Mouse (Mus musculus) left cerebral cortex, postnatal 36 days (tissue): ENCODE measurements around the gene Msh2. TPM values are rescaled to one million over a fixed set of nuclear protein-coding genes. Genes with fewer than 3 reads are reported as not detected.
"Not testable (repeated sequence)": the region's sequence is repeated elsewhere in the genome, so short reads cannot be mapped to it uniquely, and the experiment has no call there.

Experiments used
- DNase-seq, 2 experiments: peaks; one replicate each; pipeline ENCODE4 v3.0.0; 2021 to 2022; ENCODE audit warnings: low spot score in 2 of 2, mixed read lengths in 1 of 2
- intact Hi-C: fragments of 180-260 bp; cut with DNase I; formaldehyde crosslinking; loops from one replicate; pipeline ENCODE4 v1.15.1; 2025
- total RNA-seq, 2 experiments: library from RNA; stranded (reverse); gene quantifications; 2 replicates each; pipeline ENCODE4 v1.2.3; 2021

Gene Msh2
- total RNA-seq: 10 to 100 TPM; 31.2 to 31.3 TPM

GRCm38 (mm10) chr17:87671890-87672660, at the start of gene Msh2:
Gene Msh2 (plus strand): TSS chr17:87672330.
- intact Hi-C loops: no loop called here
- DNase-seq: peak; percentile 97 to 98

- DNase-seq: no peak
- intact Hi-C loops: no loop called here
These were observed 46.5 kb upstream of the Msh2 start for GRCm38 (mm10) chr17:87625510-87626086.

- no peak for DNase-seq
- intact Hi-C loops: no loop called here
These were observed 44.0 kb upstream of the Msh2 start for GRCm38 (mm10) chr17:87628144-87628543.

GRCm38 (mm10) chr17:87628706-87629105, 43.4 kb upstream of the Msh2 start:
- intact Hi-C loops: no loop called here
- DNase-seq: no peak

GRCm38 (mm10) chr17:87637056-87637389, 35.1 kb upstream of the Msh2 start:
- intact Hi-C loops: no loop called here

GRCm38 (mm10) chr17:87639242-87639641, 32.9 kb upstream of the Msh2 start:
- no peak for DNase-seq
- intact Hi-C loops: no loop called here

More at GRCm38 (mm10) chr17:87637056-87637389, 35.1 kb upstream of the Msh2 start:
- no peak for DNase-seq

GRCm38 (mm10) chr17:87640272-87640671, 31.9 kb upstream of the Msh2 start:
- intact Hi-C loops: no loop called here
- DNase-seq: no peak

- intact Hi-C loops: no loop called here
- no peak for DNase-seq
These were observed 31.1 kb upstream of the Msh2 start for GRCm38 (mm10) chr17:87641006-87641405.

- no peak for DNase-seq
- intact Hi-C loops: no loop called here
These were observed 29.4 kb upstream of the Msh2 start for GRCm38 (mm10) chr17:87642744-87643143.

- intact Hi-C loops, DNase-seq: not testable (repeated sequence)
These were observed 16.5 kb upstream of the Msh2 start for GRCm38 (mm10) chr17:87655616-87656015.

GRCm38 (mm10) chr17:87661958-87662573, 10.1 kb upstream of the Msh2 start:
- intact Hi-C loops: loop anchor here (2.0 to 10.0 kb wide), 2 partner anchors 59 to 347 kb away; no protein-coding TSS in a partner anchor
- not testable (repeated sequence) for DNase-seq

GRCm38 (mm10) chr17:87664238-87664637, 7.9 kb upstream of the Msh2 start:
- intact Hi-C loops: loop anchor here (10.0 kb wide), 1 partner anchor 349 kb away; no protein-coding TSS in a partner anchor
- no peak for DNase-seq

- DNase-seq: peak; percentile 26 to 38
- intact Hi-C loops: loop anchor here (10.0 kb wide), 1 partner anchor 350 kb away; no protein-coding TSS in a partner anchor
These were observed 6.9 kb upstream of the Msh2 start for GRCm38 (mm10) chr17:87665066-87665822.

GRCm38 (mm10) chr17:87672677-87673286, 652 bp downstream of the Msh2 start:
- intact Hi-C loops: no loop called here
- DNase-seq: no peak

- DNase-seq, intact Hi-C loops: not testable (repeated sequence)
These were observed 4.9 kb downstream of the Msh2 start for GRCm38 (mm10) chr17:87676916-87677474.

- no peak for DNase-seq
- intact Hi-C loops: no loop called here
These were observed 5.5 kb downstream of the Msh2 start for GRCm38 (mm10) chr17:87677656-87678055.

- DNase-seq: no peak
- intact Hi-C loops: no loop called here
These were observed 17.1 kb downstream of the Msh2 start for GRCm38 (mm10) chr17:87689217-87689616.

- intact Hi-C loops: loop anchor here (2.0 to 5.0 kb wide), 2 partner anchors 257 to 275 kb away; no protein-coding TSS in a partner anchor
- DNase-seq: peak; percentile 44 to 45
These were observed 19.8 kb downstream of the Msh2 start for GRCm38 (mm10) chr17:87691958-87692357.

GRCm38 (mm10) chr17:87695874-87696465, 23.8 kb downstream of the Msh2 start:
- intact Hi-C loops: no loop called here
- DNase-seq: no peak
